Mouse (Mus musculus): ENCODE results near the gene Rnf224. TPM values are rescaled to one million over a fixed set of nuclear protein-coding genes. Genes with fewer than 3 reads are reported as not detected.

The Rnf224 gene
- polyA plus RNA-seq, 1 experiment: 0.76 TPM

DNA sequence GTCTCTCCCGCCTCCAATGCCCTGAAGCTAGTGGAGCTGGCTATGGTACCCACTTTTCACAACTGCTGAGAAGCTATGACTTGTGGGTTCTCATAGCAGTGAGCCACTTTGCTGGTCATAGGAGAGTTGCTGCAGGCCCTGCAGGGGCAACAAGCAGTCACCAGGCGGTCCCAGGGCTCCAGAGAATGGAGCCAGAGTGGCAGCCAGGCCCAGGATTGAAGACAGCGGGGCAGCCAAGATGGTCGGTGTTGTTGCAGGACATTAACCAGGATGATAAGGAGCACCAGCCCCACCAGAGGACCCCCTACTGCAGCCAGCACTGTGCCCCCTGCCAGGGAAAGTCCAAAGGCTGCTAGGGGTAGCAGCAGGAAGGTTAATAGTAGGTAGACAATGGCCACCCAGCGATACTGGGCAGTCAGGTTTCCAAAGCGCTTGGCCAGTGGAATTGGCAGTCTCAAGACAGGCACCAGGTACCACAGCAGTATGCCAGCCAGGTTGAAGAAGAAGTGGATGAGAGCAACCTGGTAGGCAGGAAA is 7.5 kb downstream of the Rnf224 start:
- no peak for TF ChIP-seq CTCF (IDR thresholded peaks at IDR 0.05; ENCODE audit: insufficient read depth, low read length)
- TF ChIP-seq POLR2A (IDR thresholded peaks at IDR 0.05; ENCODE audit: borderline replicate concordance, extremely low read depth, low read depth, low read length): no peak
- H3K4me1 ChIP-seq (ENCODE audit: control insufficient read depth, insufficient read depth, low read length): peaks cover 12% of the 10 kb centered on the region
- no peak for DNase-seq
- WGBS: 67% methylated on average over 6 of the region's 6 CpGs
- no peak overlapping the region for H3K4me3 ChIP-seq (replicated peaks; ENCODE audit: extremely low read depth, low read depth, low read length)

DNA sequence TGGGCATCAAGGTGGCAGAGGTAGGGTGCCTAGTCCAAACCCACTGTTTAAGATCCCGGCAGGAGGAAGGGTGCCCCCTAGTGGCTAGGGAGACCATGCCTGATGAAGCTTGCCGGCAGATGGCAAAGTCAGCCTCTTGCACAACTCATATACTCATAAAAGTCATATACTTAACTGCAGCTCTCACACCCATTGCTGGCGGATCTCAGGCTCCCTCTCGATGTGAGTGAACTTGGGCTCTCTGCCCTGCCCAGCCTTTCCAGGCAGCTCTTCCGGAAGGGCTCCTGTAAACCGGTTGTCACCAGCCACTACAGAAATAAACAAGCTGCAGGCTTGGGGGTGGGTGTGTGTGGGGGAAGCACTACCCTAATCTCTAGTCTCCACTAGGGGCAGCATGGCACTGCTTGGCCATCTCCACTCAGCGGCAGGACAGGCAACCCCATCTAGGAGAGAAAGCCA is 8.1 kb downstream of the Rnf224 start:
- under 1% methylated on average over 7 of the region's 7 CpGs for WGBS
- peak; percentile 82 for DNase-seq
- Histone ChIP-seq H3K4me3 (replicated peaks; ENCODE audit: extremely low read depth, low read depth, low read length) (peak overlapping the region; percentile 45), H3K4me1 (ENCODE audit: control insufficient read depth, insufficient read depth, low read length) (peaks cover 15% of the 10 kb centered on the region)
- TF ChIP-seq CTCF (IDR thresholded peaks at IDR 0.05; ENCODE audit: insufficient read depth, low read length) (peak; percentile 95), POLR2A (IDR thresholded peaks at IDR 0.05; ENCODE audit: borderline replicate concordance, extremely low read depth, low read depth, low read length) (0 out of 2 replicates have a peak, but pooled peaks have one; percentile 15)

DNA sequence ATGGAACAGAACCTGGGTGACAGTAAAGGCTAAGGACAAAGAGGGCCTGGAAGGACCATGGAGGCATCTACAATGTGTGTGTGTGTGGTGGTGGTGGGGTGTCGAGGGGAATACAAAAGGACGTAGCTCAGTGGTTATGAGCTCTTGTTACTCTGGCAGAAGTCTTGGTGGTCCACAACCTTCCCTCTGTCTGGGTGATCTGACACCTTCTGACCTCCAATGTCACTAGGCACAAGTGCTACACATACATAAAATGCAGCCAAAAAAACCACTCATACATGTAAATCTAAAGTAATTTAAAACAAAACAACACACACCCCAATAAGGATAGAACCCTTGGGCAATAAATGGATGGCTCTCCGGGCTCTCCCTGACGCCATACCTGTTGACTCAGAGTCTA is 9.2 kb downstream of the Rnf224 start:
- Histone ChIP-seq H3K4me1 (ENCODE audit: control insufficient read depth, insufficient read depth, low read length) (peaks cover 15% of the 10 kb centered on the region), H3K4me3 (replicated peaks; ENCODE audit: extremely low read depth, low read depth, low read length) (no peak overlapping the region)
- no peak for DNase-seq
- WGBS: 96% methylated on average over 4 of the region's 4 CpGs
- TF ChIP-seq POLR2A (IDR thresholded peaks at IDR 0.05; ENCODE audit: borderline replicate concordance, extremely low read depth, low read depth, low read length) (no peak), CTCF (IDR thresholded peaks at IDR 0.05; ENCODE audit: insufficient read depth, low read length) (no peak)

GRCm38 (mm10) chr2:25226864-25227263 is 9.7 kb downstream of the Rnf224 start:
- Histone ChIP-seq H3K4me3 (replicated peaks; ENCODE audit: extremely low read depth, low read depth, low read length) (no peak overlapping the region), H3K4me1 (ENCODE audit: control insufficient read depth, insufficient read depth, low read length) (peaks cover 15% of the 10 kb centered on the region)
- TF ChIP-seq CTCF (IDR thresholded peaks at IDR 0.05; ENCODE audit: insufficient read depth, low read length) (no peak), POLR2A (IDR thresholded peaks at IDR 0.05; ENCODE audit: borderline replicate concordance, extremely low read depth, low read depth, low read length) (no peak)
- 73% methylated on average over 5 of the region's 5 CpGs for WGBS
- no peak for DNase-seq

DNA sequence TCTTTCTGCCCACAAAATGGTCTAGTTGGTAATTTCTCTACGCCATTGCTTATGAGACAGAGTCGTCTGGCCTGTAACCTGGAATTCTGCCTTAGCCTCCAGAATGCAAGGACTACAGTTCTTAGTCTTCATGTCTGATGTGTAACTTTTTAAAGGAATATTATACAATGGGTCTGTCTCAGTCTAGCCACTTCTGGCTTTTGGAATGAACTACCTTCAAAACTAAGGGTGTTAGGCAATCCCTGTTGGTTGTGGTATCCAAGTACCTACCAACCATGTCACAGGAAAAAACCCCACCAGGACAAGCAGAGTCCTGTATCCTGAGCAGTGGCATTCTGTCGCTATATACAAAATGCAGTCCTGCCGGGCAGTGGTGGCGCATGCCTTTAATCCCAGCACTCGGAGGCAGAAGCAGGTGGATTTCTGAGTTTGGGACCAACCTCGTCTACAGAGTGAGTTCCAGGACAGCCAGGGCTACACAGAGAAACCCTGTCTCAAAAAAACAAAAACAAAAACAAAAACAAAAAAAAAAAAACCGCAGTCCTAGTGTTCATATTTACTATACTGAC is 10.7 kb downstream of the Rnf224 start:
- Histone ChIP-seq H3K4me1 (ENCODE audit: control insufficient read depth, insufficient read depth, low read length) (peaks cover 15% of the 10 kb centered on the region), H3K4me3 (replicated peaks; ENCODE audit: extremely low read depth, low read depth, low read length) (no peak overlapping the region)
- 71% methylated on average over 8 of the region's 8 CpGs for WGBS
- TF ChIP-seq POLR2A (IDR thresholded peaks at IDR 0.05; ENCODE audit: borderline replicate concordance, extremely low read depth, low read depth, low read length) (no peak), CTCF (IDR thresholded peaks at IDR 0.05; ENCODE audit: insufficient read depth, low read length) (no peak)
- no peak for DNase-seq

- Histone ChIP-seq H3K4me1 (ENCODE audit: control insufficient read depth, insufficient read depth, low read length) (peaks cover 15% of the 10 kb centered on the region), H3K4me3 (replicated peaks; ENCODE audit: extremely low read depth, low read depth, low read length) (peak overlapping the region; percentile 85)
- TF ChIP-seq POLR2A (IDR thresholded peaks at IDR 0.05; ENCODE audit: borderline replicate concordance, extremely low read depth, low read depth, low read length) (peak; percentile 88; the same call in 1 of the 2 replicates), CTCF (IDR thresholded peaks at IDR 0.05; ENCODE audit: insufficient read depth, low read length) (no peak)
- peak; percentile 94 for DNase-seq
- 2% methylated on average over 41 of the region's 41 CpGs for WGBS
These were observed 11.5 kb downstream of the Rnf224 start for GRCm38 (mm10) chr2:25224766-25225752.

GRCm38 (mm10) chr2:25224492-25224765 is 12.2 kb downstream of the Rnf224 start, which contains the start of gene Tubb4b:
Gene Tubb4b (minus strand): TSS chr2:25224702.
- TF ChIP-seq CTCF (IDR thresholded peaks at IDR 0.05; ENCODE audit: insufficient read depth, low read length) (no peak), POLR2A (IDR thresholded peaks at IDR 0.05; ENCODE audit: borderline replicate concordance, extremely low read depth, low read depth, low read length) (peak; percentile 99)
- under 1% methylated on average over 17 of the region's 17 CpGs for WGBS

DNA sequence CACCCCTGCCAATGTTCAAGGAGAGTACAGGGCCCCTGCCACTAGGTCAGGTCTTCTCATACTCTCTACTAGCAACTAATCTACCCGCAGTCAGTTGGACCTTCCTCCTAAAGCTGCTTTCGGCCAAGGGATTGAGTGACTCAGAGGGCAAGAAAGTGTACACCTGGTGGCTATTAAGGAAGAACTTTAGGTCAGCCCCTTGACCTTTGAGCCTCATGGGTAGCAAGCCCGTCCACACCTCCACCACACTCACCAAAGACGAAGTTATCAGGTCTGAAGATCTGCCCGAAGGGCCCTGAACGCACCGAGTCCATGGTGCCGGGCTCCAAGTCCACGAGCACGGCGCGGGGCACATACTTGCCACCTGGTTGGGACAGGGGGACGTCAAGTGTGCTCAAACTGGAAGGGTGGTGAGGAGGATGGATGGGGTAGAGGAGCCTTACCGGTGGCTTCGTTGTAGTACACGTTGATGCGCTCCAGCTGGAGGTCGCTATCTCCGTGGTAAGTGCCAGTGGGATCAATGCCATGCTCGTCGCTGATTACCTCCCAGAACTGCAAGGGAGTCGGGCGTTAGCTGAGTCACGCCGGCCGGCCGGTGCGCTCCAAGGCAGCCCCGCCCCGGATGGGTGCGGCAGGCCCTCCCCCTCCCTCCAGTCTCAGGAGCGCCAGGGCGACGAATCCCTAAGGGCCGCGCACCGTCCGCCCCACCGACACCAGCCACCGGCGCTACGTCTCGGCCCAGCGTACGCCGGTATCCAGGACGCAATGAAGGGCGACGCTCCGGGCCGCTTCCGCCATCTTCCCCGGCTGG is 12.7 kb downstream of the Rnf224 start:
- Histone ChIP-seq H3K4me1 (ENCODE audit: control insufficient read depth, insufficient read depth, low read length) (peaks cover 14% of the 10 kb centered on the region), H3K4me3 (replicated peaks; ENCODE audit: extremely low read depth, low read depth, low read length) (peak overlapping the region; percentile 91)
- DNase-seq: peak; percentile 79
- no peak for TF ChIP-seq CTCF (IDR thresholded peaks at IDR 0.05; ENCODE audit: insufficient read depth, low read length)
- peak; percentile 25; the same call in 1 of the 2 replicates for TF ChIP-seq POLR2A (IDR thresholded peaks at IDR 0.05; ENCODE audit: borderline replicate concordance, extremely low read depth, low read depth, low read length)
- WGBS: 1% methylated on average over 51 of the region's 53 CpGs

More at GRCm38 (mm10) chr2:25224492-25224765, 12.2 kb downstream of the Rnf224 start, which contains the start of gene Tubb4b:
- no peak for DNase-seq
- Histone ChIP-seq H3K4me3 (replicated peaks; ENCODE audit: extremely low read depth, low read depth, low read length) (peak within 1 kb of the TSS; percentile 91), H3K4me1 (ENCODE audit: control insufficient read depth, insufficient read depth, low read length) (peaks cover 15% of the 10 kb centered on the region)
